13 mouse cellular contexts compared by ENCODE assay signal in the genomic region with DNA sequence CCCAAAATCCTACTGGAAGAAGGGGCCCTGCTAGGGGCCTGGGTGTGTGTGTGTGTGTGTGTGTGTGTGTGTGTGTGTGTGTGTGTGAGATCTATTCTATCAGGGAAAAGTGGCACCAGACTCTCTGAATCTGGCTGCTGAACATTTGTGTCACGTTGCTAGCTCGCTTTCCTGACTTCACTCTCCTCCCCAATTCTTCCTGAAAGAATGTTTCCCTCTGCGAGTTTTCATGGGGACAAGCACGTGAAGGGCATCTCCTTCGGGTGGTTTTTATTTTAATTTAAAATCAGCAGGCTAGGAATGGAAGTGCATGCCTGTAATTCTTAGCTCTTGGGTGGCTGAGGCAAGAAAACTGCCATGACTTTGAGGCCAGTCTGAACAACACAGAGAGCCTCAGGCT.
"Had no signal": no experiment of that assay in that cellular context is flagged by ENCODE, and none has a peak within 500 bp of the region (broad histone marks: within the 10 kb centered on the region; RNA-seq: fewer than 3 reads in every experiment).

No protein-coding gene starts in this region.

- H3K4me1 ChIP-seq: stomach, embryonic 15.5 days had no signal

- H3K9me3 ChIP-seq: lung, embryonic 15.5 days; megakaryocyte, embryonic 14.5 days; midbrain, embryonic 13.5 days; midbrain, embryonic 15.5 days; neural tube, embryonic 12.5 days; stomach, embryonic 15.5 days had no signal

- H3K4me2 ChIP-seq: lung, embryonic 15.5 days; midbrain, embryonic 11.5 days; midbrain, embryonic 13.5 days; midbrain, embryonic 15.5 days; neural tube, embryonic 12.5 days; stomach, embryonic 15.5 days had no signal

- H3K9ac ChIP-seq: lung, embryonic 15.5 days; midbrain, embryonic 13.5 days; midbrain, embryonic 15.5 days; neural tube, embryonic 12.5 days; stomach, embryonic 15.5 days had no signal

- H3K36me3 ChIP-seq: lung, embryonic 15.5 days; midbrain, embryonic 13.5 days; midbrain, embryonic 15.5 days; neural tube, embryonic 12.5 days; stomach, embryonic 15.5 days had no signal

- ATAC-seq: midbrain, embryonic 13.5 days; midbrain, embryonic 15.5 days had no signal

- H3K27me3 ChIP-seq: lung, embryonic 15.5 days; midbrain, embryonic 13.5 days; midbrain, embryonic 15.5 days; neural tube, embryonic 12.5 days; stomach, embryonic 15.5 days had no signal

- DNase-seq: right cerebral cortex, postnatal 14 days; thymus, adult 2 months; thymus, postnatal 25 days; thymus, postnatal 4 days had no signal

- H3K27ac ChIP-seq: lung, embryonic 15.5 days; macrophage; midbrain, embryonic 13.5 days; midbrain, embryonic 15.5 days; neural tube, embryonic 12.5 days; stomach, embryonic 15.5 days; stomach, postnatal 0 days had no signal

- H3K4me3 ChIP-seq: lung, embryonic 15.5 days; megakaryocyte, embryonic 14.5 days; midbrain, embryonic 13.5 days; midbrain, embryonic 15.5 days; neural tube, embryonic 12.5 days; stomach, embryonic 15.5 days had no signal
